Mouse (Mus musculus): ENCODE measurements at regions not wholly inside any gene's neighbourhood (a gene's known extent, or its start where the extent isn't known, plus 50 kb on each side); places are given as distances from the start of the nearest gene placed in this dataset.

GRCm38 (mm10) chr4:84063755-84064154, 538.4 kb downstream of the Ccdc171 start:
- H3K4me3 ChIP-seq (ENCODE audit: insufficient read depth, low read length), result no peak overlapping the region
- TF ChIP-seq CTCF (IDR thresholded peaks at IDR 0.05; ENCODE audit: extremely low read depth, insufficient read depth, low read length), result no peak
- TF ChIP-seq POLR2A (IDR thresholded peaks at IDR 0.05; ENCODE audit: extremely low read depth, insufficient read depth, low read length), result no peak
- H3K27ac ChIP-seq (ENCODE audit: insufficient read depth, low read length), result no peak overlapping the region
- H3K4me1 ChIP-seq (ENCODE audit: control insufficient read depth, insufficient read depth, low read length), result no peaks in the 10 kb centered on the region

GRCm38 (mm10) chr4:84064614-84065456, 539.5 kb downstream of the Ccdc171 start:
- no peak overlapping the region for H3K27ac ChIP-seq (ENCODE audit: insufficient read depth, low read length)
- H3K4me1 ChIP-seq (ENCODE audit: control insufficient read depth, insufficient read depth, low read length), result no peaks in the 10 kb centered on the region
- TF ChIP-seq CTCF (IDR thresholded peaks at IDR 0.05; ENCODE audit: extremely low read depth, insufficient read depth, low read length) (peak; percentile 56), POLR2A (IDR thresholded peaks at IDR 0.05; ENCODE audit: extremely low read depth, insufficient read depth, low read length) (no peak)
- no peak overlapping the region for H3K4me3 ChIP-seq (ENCODE audit: insufficient read depth, low read length)

- Histone ChIP-seq H3K4me3 (ENCODE audit: insufficient read depth, low read length) (no peak overlapping the region), H3K27ac (ENCODE audit: insufficient read depth, low read length) (no peak overlapping the region), H3K4me1 (ENCODE audit: control insufficient read depth, insufficient read depth, low read length) (no peaks in the 10 kb centered on the region)
- no peak for TF ChIP-seq POLR2A (IDR thresholded peaks at IDR 0.05; ENCODE audit: extremely low read depth, insufficient read depth, low read length)
Measured at GRCm38 (mm10) chr4:84065457-84066124, 540.2 kb downstream of the Ccdc171 start.

- no peak overlapping the region for H3K27ac ChIP-seq (ENCODE audit: insufficient read depth, low read length)
- H3K4me1 ChIP-seq (ENCODE audit: control insufficient read depth, insufficient read depth, low read length), result no peaks in the 10 kb centered on the region
- TF ChIP-seq CTCF (IDR thresholded peaks at IDR 0.05; ENCODE audit: extremely low read depth, insufficient read depth, low read length) (no peak), POLR2A (IDR thresholded peaks at IDR 0.05; ENCODE audit: extremely low read depth, insufficient read depth, low read length) (no peak)
- no peak overlapping the region for H3K4me3 ChIP-seq (ENCODE audit: insufficient read depth, low read length)
Measured at GRCm38 (mm10) chr4:84067931-84068575, 542.7 kb downstream of the Ccdc171 start.

GRCm38 (mm10) chr4:84068947-84069663, 543.8 kb downstream of the Ccdc171 start:
- Histone ChIP-seq H3K4me1 (ENCODE audit: control insufficient read depth, insufficient read depth, low read length) (no peaks in the 10 kb centered on the region), H3K27ac (ENCODE audit: insufficient read depth, low read length) (no peak overlapping the region), H3K4me3 (ENCODE audit: insufficient read depth, low read length) (no peak overlapping the region)
- no peak for TF ChIP-seq POLR2A (IDR thresholded peaks at IDR 0.05; ENCODE audit: extremely low read depth, insufficient read depth, low read length)
- TF ChIP-seq CTCF (IDR thresholded peaks at IDR 0.05; ENCODE audit: extremely low read depth, insufficient read depth, low read length), result no peak

GRCm38 (mm10) chr4:84069681-84070080, 544.3 kb downstream of the Ccdc171 start:
- H3K27ac ChIP-seq (ENCODE audit: insufficient read depth, low read length), result no peak overlapping the region
- TF ChIP-seq CTCF (IDR thresholded peaks at IDR 0.05; ENCODE audit: extremely low read depth, insufficient read depth, low read length) (no peak), POLR2A (IDR thresholded peaks at IDR 0.05; ENCODE audit: extremely low read depth, insufficient read depth, low read length) (no peak)
- no peaks in the 10 kb centered on the region for H3K4me1 ChIP-seq (ENCODE audit: control insufficient read depth, insufficient read depth, low read length)
- H3K4me3 ChIP-seq (ENCODE audit: insufficient read depth, low read length), result no peak overlapping the region

GRCm38 (mm10) chr4:84070089-84070488, 544.7 kb downstream of the Ccdc171 start:
- Histone ChIP-seq H3K4me1 (ENCODE audit: control insufficient read depth, insufficient read depth, low read length) (no peaks in the 10 kb centered on the region), H3K27ac (ENCODE audit: insufficient read depth, low read length) (no peak overlapping the region), H3K4me3 (ENCODE audit: insufficient read depth, low read length) (no peak overlapping the region)
- no peak for TF ChIP-seq CTCF (IDR thresholded peaks at IDR 0.05; ENCODE audit: extremely low read depth, insufficient read depth, low read length)
- TF ChIP-seq POLR2A (IDR thresholded peaks at IDR 0.05; ENCODE audit: extremely low read depth, insufficient read depth, low read length), result no peak

- Histone ChIP-seq H3K4me3 (ENCODE audit: insufficient read depth, low read length) (no peak overlapping the region), H3K4me1 (ENCODE audit: control insufficient read depth, insufficient read depth, low read length) (no peaks in the 10 kb centered on the region), H3K27ac (ENCODE audit: insufficient read depth, low read length) (no peak overlapping the region)
- TF ChIP-seq POLR2A (IDR thresholded peaks at IDR 0.05; ENCODE audit: extremely low read depth, insufficient read depth, low read length) (no peak), CTCF (IDR thresholded peaks at IDR 0.05; ENCODE audit: extremely low read depth, insufficient read depth, low read length) (no peak)
Measured at GRCm38 (mm10) chr4:84072096-84072495, 546.8 kb downstream of the Ccdc171 start.

GRCm38 (mm10) chr4:84076526-84076925, 551.2 kb downstream of the Ccdc171 start:
- H3K4me1 ChIP-seq (ENCODE audit: control insufficient read depth, insufficient read depth, low read length), result no peaks in the 10 kb centered on the region
- TF ChIP-seq CTCF (IDR thresholded peaks at IDR 0.05; ENCODE audit: extremely low read depth, insufficient read depth, low read length) (no peak), POLR2A (IDR thresholded peaks at IDR 0.05; ENCODE audit: extremely low read depth, insufficient read depth, low read length) (no peak)
- H3K27ac ChIP-seq (ENCODE audit: insufficient read depth, low read length), result no peak overlapping the region
- no peak overlapping the region for H3K4me3 ChIP-seq (ENCODE audit: insufficient read depth, low read length)

Measured in cortical plate, adult 2 months (tissue).